Mouse (Mus musculus) C2C12 (cell line): ENCODE data around the gene Plcg2. TPM values are rescaled to one million over a fixed set of nuclear protein-coding genes. Genes with fewer than 3 reads are reported as not detected.

Source experiments
- H3K27me3 ChIP-seq: one replicate; pipeline ENCODE4 v1.6.1; 2011; ENCODE audit not compliant: control insufficient read depth, insufficient read depth, insufficient read length
- H3K36me3 ChIP-seq: one replicate; pipeline ENCODE4 v1.6.1; 2011; ENCODE audit not compliant: control insufficient read depth, insufficient read depth
- H3K4me3 ChIP-seq: one replicate; pipeline ENCODE4 v1.5.1; 2011; ENCODE audit warnings: mild to moderate bottlenecking, control low read depth; ENCODE audit not compliant: poor library complexity, insufficient read depth, severe bottlenecking
- H3K79me2 ChIP-seq: one replicate; pipeline ENCODE4 v1.6.1; 2011; ENCODE audit not compliant: control insufficient read depth, insufficient read depth
- H3K79me3 ChIP-seq: one replicate; pipeline ENCODE4 v1.6.1; 2011; ENCODE audit warnings: low read depth, control low read depth
- H3ac ChIP-seq: one replicate; pipeline ENCODE3; 2011; ENCODE audit warnings: low read depth; ENCODE audit not compliant: control insufficient read depth, insufficient read length
- CEBPB ChIP-seq: IDR thresholded peaks from one replicate; pipeline ENCODE4 v1.6.1; 2011; ENCODE audit warnings: low read depth, mild to moderate bottlenecking, control low read depth, moderate library complexity
- CTCF ChIP-seq: IDR thresholded peaks from one replicate; pipeline ENCODE4 v1.5.1; 2011; ENCODE audit not compliant: control insufficient read depth, insufficient read depth, insufficient read length
- FOSL1 ChIP-seq: IDR thresholded peaks from one replicate; pipeline ENCODE4 v1.8.0; 2011; ENCODE audit warnings: mild to moderate bottlenecking, low read length; ENCODE audit not compliant: poor library complexity, insufficient read depth, severe bottlenecking
- MAX ChIP-seq: IDR thresholded peaks from one replicate; pipeline ENCODE4 v1.6.1; 2011; ENCODE audit warnings: mild to moderate bottlenecking, control low read depth
- MYOD1 ChIP-seq: IDR thresholded peaks from one replicate; pipeline ENCODE4 v1.6.1; 2011; ENCODE audit warnings: low read depth; ENCODE audit not compliant: control insufficient read depth, insufficient read length
- MYOG ChIP-seq: IDR thresholded peaks from one replicate; pipeline ENCODE4 v1.6.1; 2011; ENCODE audit not compliant: control insufficient read depth, insufficient read length; ENCODE audit errors: extremely low read depth
- USF1 ChIP-seq: IDR thresholded peaks from one replicate; pipeline ENCODE4 v1.6.1; 2011; ENCODE audit warnings: low read depth, mild to moderate bottlenecking, control low read depth, moderate library complexity
- polyA plus RNA-seq: library from polyadenylated mRNA; unstranded; fragments of >200 nt; fragmentation: generic; extraction: Trizol; gene quantifications from one replicate; pipeline ENCODE4 v1.2.1, GENCODE M21; 2012; ENCODE audit warnings: missing spikeins

Plcg2 gene
- polyA plus RNA-seq, 1 experiment: 0.05 TPM

DNA sequence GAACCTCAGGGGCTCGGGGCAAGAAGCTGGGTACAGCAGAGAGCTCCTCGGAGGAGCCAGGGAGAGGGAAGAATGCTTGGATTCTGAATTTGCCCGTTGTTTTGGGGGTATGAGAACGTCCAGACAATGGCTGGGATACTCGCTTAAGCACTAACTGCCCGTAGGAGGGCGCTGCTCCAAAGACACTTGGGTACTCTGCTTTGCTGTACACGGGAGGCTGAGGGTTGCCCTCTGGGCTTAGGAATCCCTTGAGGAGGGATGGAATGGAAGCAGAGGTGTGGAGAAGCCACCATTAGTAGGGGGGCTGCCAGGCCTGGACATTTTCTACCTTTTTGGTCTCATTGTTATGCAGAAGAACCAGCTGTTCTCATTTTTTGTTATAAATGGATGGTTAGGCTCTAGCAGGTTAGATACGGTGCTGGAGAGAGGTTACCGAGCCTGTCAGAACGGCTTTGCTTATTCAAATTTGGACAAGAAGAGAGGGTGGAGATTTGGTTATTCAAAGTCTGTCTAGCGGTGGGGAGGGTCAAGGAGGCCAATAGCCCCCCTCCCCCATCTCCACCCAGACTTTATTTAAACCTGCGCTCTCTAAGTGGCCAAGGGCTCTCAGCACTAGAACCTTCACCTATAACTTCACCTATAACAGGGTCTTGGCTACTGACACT, 5.4 kb downstream of the Plcg2 start:
- Histone ChIP-seq H3ac (no peak overlapping the region), H3K4me3 (no peak overlapping the region), H3K79me3 (no peaks in the 10 kb centered on the region), H3K27me3 (peaks cover 13% of the 10 kb centered on the region), H3K36me3 (no peaks in the 10 kb centered on the region), H3K79me2 (no peaks in the 10 kb centered on the region)
- no peak for TF ChIP-seq CEBPB
- no peak for TF ChIP-seq USF1
- no peak for TF ChIP-seq MAX
- no peak for TF ChIP-seq CTCF
- no peak for TF ChIP-seq MYOD1
- no peak for TF ChIP-seq MYOG
- no peak for TF ChIP-seq FOSL1

DNA sequence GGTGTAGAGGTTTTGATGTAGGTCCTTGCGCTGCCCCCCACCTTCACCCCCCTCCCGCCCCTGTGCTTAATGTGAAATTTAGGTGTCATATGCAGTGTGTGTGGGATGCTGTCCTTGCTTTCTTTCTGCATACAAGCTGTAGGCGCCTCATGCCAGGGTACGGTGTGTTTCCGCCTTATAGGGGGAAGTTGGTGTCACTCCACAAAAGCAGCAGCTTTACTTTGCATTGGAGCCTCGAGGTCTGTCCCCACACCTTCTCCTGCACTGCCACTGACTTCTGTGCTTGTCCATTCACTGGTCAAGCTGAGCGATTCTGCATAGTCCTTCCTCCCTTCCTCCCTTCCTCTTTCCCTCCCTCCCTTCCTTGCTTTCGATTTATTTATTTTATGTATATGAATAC, 9.6 kb downstream of the Plcg2 start:
- H3K79me2 ChIP-seq: no peaks in the 10 kb centered on the region
- H3K27me3 ChIP-seq: peaks cover 24% of the 10 kb centered on the region
- TF ChIP-seq MAX (no peak), CEBPB (no peak), FOSL1 (no peak), CTCF (no peak), USF1 (no peak), MYOG (no peak), MYOD1 (no peak)
- no peaks in the 10 kb centered on the region for H3K79me3 ChIP-seq
- H3K36me3 ChIP-seq: no peaks in the 10 kb centered on the region
- H3ac ChIP-seq: no peak overlapping the region
- no peak overlapping the region for H3K4me3 ChIP-seq

DNA sequence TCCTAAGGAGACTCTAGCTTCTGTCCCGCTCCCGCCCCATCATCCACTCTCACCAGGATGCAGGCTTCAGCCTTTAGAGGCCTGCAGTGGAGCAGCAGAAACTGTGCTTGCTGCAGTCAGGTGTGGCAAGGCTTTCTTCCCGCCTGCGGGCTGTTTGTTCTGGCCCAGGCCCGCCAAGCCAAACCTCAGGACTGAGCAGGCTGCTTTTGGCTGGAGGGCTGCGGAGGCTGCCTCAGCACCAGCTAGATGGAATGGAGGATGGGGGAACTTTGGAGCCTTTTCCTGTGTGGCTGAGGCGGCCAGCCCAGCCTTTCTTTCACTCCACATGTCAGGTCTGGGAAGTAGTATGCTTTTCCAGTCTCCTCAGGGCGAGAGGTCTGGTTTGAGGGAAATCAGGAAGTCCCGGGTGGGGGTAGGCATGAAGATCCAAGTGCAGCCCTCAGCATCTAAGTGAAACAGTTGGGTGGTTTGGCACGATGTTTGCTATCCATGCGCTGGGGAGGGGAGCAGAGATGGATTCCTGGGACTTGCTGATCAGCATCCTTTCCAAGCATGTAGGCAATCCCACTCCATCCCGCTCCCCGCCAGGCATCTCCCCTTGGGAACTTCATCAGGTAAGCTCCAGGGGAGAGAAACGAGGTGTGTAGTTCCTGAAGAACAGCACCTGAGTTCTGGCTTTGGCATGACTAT, 18.9 kb downstream of the Plcg2 start:
- TF ChIP-seq CTCF (no peak), USF1 (no peak), MAX (no peak), CEBPB (no peak), FOSL1 (no peak), MYOD1 (no peak)
- Histone ChIP-seq H3ac (no peak overlapping the region), H3K79me3 (no peaks in the 10 kb centered on the region), H3K79me2 (no peaks in the 10 kb centered on the region), H3K27me3 (peaks cover 3% of the 10 kb centered on the region), H3K36me3 (no peaks in the 10 kb centered on the region), H3K4me3 (no peak overlapping the region)

DNA sequence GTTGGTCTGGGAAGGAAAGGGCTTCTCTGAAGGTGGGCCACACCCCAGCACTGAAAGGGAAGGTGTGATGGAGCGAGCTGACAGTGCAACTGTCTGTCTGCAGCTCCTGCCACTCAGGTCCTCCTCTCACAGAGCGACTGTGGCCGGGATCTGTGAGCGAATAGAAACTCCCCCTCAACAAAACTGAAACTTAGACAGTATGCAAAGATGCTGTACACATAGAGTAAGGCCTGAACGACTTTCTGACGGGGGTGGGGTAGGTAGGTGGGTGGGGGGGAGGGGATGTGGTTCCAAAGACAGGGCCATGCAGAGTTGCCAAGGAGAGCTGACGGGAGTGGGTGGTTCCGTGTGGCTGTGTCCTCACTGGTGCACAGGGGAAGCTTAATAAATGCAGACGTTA, 19.8 kb downstream of the Plcg2 start:
- TF ChIP-seq USF1 (no peak), MAX (no peak), CTCF (no peak), CEBPB (no peak), MYOG (no peak), FOSL1 (no peak), MYOD1 (no peak)
- Histone ChIP-seq H3K4me3 (no peak overlapping the region), H3ac (no peak overlapping the region)

DNA sequence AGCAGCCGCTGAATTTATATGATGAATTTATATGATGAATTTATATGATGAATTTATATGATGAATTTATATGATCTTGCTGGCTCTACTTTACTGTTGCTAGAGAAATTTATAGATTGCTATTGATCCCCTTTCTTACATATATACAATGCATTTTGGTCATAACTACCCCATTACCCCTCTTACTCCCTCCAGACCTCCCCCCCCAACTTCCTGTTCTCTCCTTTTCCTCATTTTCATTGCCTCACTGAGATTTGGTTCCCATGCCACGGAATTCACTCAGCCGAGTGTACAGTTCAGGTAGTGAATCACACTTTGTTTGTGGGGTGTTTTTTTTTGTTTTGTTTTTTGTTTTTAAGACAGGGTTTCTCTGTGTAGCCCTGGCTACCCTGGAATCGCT, 20.8 kb downstream of the Plcg2 start:
- H3K36me3 ChIP-seq: no peaks in the 10 kb centered on the region
- H3K79me2 ChIP-seq: no peaks in the 10 kb centered on the region
- TF ChIP-seq CTCF: no peak
- no peak for TF ChIP-seq FOSL1
- TF ChIP-seq MYOD1: no peak
- no peak for TF ChIP-seq MAX
- TF ChIP-seq USF1: no peak
- no peak for TF ChIP-seq CEBPB
- no peak for TF ChIP-seq MYOG
- H3K79me3 ChIP-seq: no peaks in the 10 kb centered on the region
- H3K27me3 ChIP-seq: no peaks in the 10 kb centered on the region
- H3K4me3 ChIP-seq: no peak overlapping the region
- no peak overlapping the region for H3ac ChIP-seq

More for the DNA sequence above, 19.8 kb downstream of the Plcg2 start:
- H3K36me3 ChIP-seq: no peaks in the 10 kb centered on the region
- no peaks in the 10 kb centered on the region for H3K79me3 ChIP-seq
- H3K27me3 ChIP-seq: peaks cover 2% of the 10 kb centered on the region
- H3K79me2 ChIP-seq: no peaks in the 10 kb centered on the region
